Mouse (Mus musculus) urinary bladder, adult 2 months (tissue): ENCODE results near the gene Rheb. TPM values are rescaled to one million over a fixed set of nuclear protein-coding genes. Genes with fewer than 3 reads are reported as not detected.
"Not testable (repeated sequence)": the region's sequence is repeated elsewhere in the genome, so short reads cannot be mapped to it uniquely, and the experiment has no call there.

Experiments used
- DNase-seq: peaks from one replicate; pipeline ENCODE4 v3.0.0; 2022; ENCODE audit warnings: low spot score
- polyA plus RNA-seq: library from polyadenylated mRNA; depleted of rRNA; stranded (reverse); fragments of >200 nt; gene quantifications from 2 replicates; pipeline ENCODE4 v1.2.3, GENCODE M21; 2012; rRNA removed

The Rheb gene
- polyA plus RNA-seq, 1 experiment = 112 TPM

DNA sequence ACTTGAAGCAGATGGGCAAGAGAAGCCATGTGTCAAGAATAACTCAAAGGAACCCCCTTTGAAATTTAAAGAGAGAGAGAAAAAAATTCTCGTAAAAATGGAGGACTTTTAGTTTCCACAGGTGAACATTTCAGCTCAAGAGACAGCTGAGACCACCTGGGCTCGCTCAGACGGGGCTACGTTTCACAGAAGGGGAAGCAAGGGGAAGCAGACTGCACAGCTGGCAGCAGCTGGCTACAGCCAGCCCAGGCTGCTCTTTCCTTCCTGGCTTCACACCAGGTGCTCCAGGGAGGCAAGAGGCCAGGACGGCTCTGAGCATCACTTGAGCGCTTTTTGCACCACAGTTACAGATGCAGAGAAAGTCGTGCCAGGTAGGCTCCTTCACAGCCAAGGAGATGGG lies 44.6 kb downstream of the Rheb start:
- DNase-seq = no peak

DNA sequence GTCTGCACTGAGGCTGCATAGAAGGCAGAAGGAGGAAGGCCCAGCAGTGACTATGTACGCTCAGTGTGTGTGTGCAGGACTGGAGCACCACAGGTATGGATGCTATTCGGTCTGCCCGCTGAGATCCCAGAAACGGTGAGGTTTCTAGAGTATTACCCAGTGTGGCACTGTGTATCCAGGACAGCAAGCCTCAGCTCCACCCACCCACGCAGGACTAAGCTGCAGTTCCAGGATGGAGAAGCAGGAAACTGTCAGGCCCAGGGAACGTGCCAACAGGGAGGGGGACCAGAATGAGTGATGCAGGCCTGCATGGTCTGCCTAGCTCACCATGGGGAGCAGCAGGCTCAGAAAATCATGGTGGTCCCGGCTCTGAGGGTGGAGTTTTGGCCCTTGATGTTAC lies 49.5 kb downstream of the Rheb start:
- DNase-seq = no peak

DNA sequence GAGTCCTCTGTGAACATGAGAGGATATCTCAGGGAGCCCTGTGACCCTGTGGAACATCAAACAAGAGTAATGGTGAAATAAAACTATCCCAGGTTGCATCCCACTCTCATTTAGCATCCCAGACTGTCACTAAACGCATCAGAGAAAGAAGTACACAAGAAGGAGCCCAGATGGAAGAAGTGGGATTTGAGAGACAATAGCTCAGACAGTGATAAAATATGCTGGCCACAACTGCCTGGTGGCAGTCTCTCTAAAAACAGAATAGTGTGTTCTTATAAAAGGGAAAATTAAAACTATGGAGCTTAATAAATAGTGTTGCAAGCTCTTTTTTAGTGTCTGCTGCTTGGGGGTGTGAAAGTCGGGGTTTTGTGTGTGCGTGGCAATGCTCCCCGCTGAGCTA lies 59.5 kb downstream of the Rheb start:
- DNase-seq = no peak

DNA sequence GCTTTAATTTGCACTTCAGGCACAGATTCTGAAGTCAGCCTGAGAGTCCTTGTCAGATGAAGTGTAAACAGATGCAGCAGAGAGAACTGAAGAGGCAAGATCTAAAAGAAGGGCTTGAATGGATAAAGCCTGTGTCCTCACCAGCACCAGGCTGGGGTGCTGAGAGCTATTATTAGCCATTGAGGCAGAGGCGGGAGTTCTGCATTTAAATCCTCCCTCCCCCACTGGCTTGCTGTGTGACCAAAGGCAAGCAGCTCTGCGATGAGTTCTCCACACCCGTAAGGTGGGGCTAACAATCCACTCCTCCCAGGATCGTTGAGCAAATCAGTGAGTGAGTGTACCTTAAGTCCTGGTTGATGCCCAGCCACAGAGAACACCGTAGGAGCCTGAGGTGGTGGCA lies 61.4 kb downstream of the Rheb start:
- no peak for DNase-seq

DNA sequence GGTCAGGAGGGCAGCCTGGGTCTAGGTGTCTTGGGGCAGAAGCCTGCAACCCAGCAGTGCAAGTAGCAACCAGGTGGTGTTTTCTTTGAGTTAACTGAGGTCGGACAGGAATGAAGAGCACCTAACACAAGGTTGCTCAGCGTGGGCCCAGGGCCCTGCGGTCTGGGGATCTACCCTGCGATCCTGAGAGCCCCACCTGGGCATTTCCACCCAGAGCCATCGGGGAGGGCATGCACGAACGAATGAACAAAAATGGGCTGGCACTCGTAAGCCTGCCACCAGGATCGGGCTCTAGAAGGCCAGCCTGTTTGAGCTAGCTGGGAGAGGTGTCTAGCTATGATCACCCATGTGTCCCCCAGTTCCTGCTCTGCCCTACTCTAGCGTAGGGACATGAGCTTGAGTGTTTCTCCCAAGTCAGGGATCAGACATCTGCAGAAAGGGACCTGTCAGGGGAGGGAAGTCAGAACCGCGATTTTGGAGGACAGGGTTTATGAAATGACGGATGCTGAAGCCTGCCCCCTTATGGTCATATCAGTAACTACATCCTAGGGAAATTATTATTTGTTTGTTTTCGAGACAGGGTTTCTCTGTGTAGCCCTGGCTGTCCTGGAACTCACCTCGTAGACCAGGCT lies 62.4 kb downstream of the Rheb start:
- no peak for DNase-seq

DNA sequence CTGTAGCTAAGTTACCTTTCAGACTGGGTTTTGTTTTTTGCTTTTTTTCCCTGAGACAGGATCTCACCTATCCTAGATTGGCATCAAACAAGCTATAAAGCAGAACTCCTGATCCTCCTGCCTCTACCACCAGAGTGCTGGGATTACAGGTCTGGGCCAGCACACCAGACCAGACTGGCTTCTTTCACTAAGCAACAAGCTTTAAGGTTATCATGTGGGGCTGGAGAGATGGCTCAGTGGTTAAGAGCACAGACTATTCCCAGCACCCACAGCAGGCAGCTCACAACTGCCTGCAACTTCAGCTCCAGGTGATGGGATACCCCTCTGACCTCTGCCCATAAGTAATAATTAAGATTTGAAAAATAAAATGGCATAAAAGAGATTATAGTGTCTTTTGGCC lies 63.1 kb downstream of the Rheb start:
- DNase-seq = no peak

DNA sequence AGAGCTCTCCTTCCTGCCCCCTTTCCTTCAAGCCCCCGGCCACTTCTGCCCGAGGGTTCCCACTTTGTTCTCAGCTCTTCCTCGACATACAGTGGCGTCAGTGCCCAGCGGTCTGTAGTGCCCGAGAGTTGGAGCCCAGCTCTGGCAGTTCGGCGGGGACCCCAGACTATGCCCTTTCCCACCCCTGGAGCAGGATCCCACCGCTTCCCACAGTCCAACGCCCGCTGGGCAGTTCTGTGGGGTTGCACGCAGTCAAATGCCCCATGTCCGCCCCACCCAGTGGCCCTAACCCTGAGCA lies 63.6 kb downstream of the Rheb start:
- no peak for DNase-seq

DNA sequence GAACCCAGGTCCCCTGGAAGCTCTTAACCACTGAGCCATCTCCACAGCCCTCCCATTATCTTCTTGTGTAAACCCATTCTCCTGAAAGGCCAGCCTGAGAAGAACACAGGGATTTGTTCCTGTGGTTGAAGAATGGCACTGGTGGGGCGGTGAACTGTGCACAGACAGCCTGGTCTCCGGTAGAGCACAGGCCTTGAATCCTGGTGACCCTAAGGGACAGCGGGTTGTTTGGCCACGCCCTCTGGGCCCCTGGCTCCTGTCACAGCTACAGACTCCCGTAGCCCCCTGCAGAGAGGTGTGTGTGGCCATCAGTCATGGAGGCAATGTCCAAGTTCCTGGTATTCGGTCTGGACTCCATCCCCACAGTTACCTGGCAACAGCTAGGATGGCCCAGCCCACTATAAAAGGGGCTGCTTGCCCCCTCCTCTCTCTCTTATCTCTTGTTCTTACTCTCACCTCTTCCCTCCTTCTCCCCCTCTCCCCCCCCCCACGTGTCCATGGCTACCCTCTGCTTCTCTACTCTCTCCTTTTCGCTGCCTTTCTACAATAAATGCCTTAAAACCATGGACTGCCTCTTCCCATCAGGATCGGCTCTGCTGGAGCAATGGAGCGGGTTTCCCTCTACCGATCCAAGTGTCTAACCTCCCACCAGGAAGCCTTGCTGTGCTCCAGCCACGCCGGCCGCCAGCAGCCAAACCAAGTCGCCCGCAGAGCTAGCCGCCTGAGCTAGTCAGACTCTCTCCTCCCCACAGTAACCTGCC lies 64.2 kb downstream of the Rheb start:
- DNase-seq = no peak

DNA sequence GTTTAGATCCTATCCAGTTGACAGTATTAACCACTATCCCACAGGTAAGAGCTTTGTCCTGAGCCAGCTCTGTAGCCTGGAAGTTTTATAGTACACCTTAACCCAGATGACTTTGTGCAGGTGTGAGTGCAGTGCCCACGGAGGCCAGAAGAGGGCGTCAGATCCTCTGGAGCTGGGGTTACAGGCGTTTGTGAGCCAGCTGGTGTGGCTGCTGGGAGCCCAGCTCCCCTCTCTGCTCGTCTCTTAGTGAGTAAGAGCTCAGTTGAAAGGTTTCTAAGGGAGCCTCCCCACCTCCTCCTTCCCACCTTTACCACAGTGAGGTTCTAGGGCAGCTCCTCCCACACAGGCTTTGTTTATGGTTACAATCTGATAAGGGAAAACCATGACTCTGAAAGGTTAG lies 65.7 kb downstream of the Rheb start:
- DNase-seq = no peak

DNA sequence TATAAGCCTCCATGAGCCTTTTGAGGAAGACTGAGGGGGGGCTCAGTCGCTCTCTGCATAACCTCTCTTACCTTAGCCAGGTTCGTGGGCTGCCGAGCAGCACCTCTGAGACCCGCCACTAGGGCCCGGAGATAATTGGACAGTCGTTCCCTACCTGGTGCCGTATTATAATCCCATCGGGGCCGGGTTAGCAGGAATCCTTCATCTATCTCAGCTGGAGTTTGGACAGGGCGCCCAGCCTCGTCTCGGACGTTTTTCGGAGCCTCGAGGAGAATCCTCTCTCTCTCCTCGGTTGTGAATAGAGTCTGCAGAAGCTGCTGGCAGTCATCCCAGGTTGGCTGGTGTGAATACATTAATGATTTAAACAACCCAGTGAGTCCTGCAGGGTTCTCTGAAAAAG lies 67.9 kb downstream of the Rheb start:
- not testable (repeated sequence) for DNase-seq

DNA sequence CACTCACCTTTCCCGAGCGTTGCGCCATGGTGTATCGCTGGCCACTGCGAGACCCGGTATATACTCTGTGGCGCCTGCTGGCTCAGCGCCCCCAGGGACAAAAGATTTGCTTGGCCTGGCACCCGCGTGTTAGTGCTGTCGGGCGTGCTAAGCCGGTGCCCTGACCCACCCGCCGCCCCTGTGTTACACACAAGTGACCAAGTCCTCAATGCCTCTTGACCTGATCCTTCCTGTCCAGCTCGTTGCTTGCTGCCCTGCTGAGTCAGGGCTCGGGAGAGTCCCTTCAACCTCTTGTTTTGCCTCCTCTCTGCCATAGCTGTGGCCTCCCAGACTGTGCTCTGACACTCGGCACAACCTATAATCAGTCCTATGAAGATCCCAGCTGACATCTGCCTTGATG lies 84.6 kb downstream of the Rheb start, which contains the start of gene Crygn:
Crygn (minus strand) TSS at position 193 of the 400 bp plus-strand sequence.
- DNase-seq = no peak

DNA sequence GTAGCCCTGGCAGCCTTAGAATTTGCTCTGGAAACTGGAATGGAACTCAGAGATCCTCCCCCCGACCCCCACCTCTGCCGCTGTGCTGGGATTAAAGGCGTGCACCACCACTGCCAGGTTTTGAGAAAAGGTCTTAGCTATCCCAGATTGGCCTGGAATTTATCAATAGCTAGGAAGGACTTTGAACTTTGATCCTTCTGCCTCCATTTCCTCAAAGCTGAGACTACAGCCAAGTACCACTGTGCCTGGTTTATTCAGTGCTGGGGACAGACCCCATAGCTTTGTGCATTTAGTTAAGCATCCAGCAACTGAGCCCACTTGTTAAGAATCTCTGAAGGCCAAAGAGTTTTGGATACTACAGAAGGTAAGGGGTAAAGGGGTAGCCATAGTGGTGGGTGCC lies 85.5 kb downstream of the Rheb start:
- no peak for DNase-seq

Other genes with a start within 250 kb of the Rheb start
- gene Smarcd3, start 218.2 kb downstream of the Rheb start, polyA plus RNA-seq = 80.3 and 83.2 TPM in 2 replicates
- 47.3 and 58.5 TPM in 2 replicates for gene Nub1, start 157.1 kb downstream of the Rheb start, polyA plus RNA-seq
- 0.62 and 0.98 TPM in 2 replicates for gene Wdr86, start 111.9 kb downstream of the Rheb start, polyA plus RNA-seq
- gene Crygn, start 84.6 kb downstream of the Rheb start, polyA plus RNA-seq = 3.0 TPM in 1 of 2 replicates, not detected in the other